Mouse (Mus musculus): ENCODE measurements around the gene Tubd1. TPM values are rescaled to one million over a fixed set of nuclear protein-coding genes. Genes with fewer than 3 reads are reported as not detected.

Tubd1 gene
- polyA plus RNA-seq, 1 experiment from 2014 or later = 8.4 TPM

GRCm38 (mm10) chr11:86604732-86605520 lies 60.1 kb downstream of the Tubd1 start:
- H3K9ac ChIP-seq (ENCODE audit: low read depth, low read length) = no peak overlapping the region
- WGBS = 61% methylated on average over 5 of the region's 5 CpGs
- no peak overlapping the region for H3K27ac ChIP-seq
- no peaks in the 10 kb centered on the region for H3K4me1 ChIP-seq (replicated peaks; ENCODE audit: insufficient read depth, low read length)
- ATAC-seq (replicated peaks; ENCODE audit: low FRiP score, low read depth) (no peak), DNase-seq (ENCODE audit: low spot score) (no peak)
- no peaks in the 10 kb centered on the region for H3K27me3 ChIP-seq (ENCODE audit: insufficient read depth, low read length)
- no peak for TF ChIP-seq CTCF (IDR thresholded peaks at IDR 0.05; ENCODE audit: low read depth)
- H3K36me3 ChIP-seq (ENCODE audit: insufficient read depth, low read length) = peaks cover 7% of the 10 kb centered on the region; the same call in 1 of the 2 replicates
- no peak overlapping the region for H3K4me2 ChIP-seq (ENCODE audit: low read length)
- no peaks in the 10 kb centered on the region for H3K9me3 ChIP-seq (replicated peaks; ENCODE audit: low read length)
- H3K4me3 ChIP-seq (replicated peaks; ENCODE audit: low read depth, low read length) = no peak overlapping the region

GRCm38 (mm10) chr11:86606621-86607339 lies 62.0 kb downstream of the Tubd1 start:
- no peaks in the 10 kb centered on the region for H3K9me3 ChIP-seq (replicated peaks; ENCODE audit: low read length)
- DNase-seq (ENCODE audit: low spot score) (no peak), ATAC-seq (replicated peaks; ENCODE audit: low FRiP score, low read depth) (no peak)
- no peak overlapping the region for H3K27ac ChIP-seq
- H3K9ac ChIP-seq (ENCODE audit: low read depth, low read length) = no peak overlapping the region
- no peaks in the 10 kb centered on the region for H3K4me1 ChIP-seq (replicated peaks; ENCODE audit: insufficient read depth, low read length)
- H3K27me3 ChIP-seq (ENCODE audit: insufficient read depth, low read length) = no peaks in the 10 kb centered on the region
- no peak for TF ChIP-seq CTCF (IDR thresholded peaks at IDR 0.05; ENCODE audit: low read depth)
- H3K4me3 ChIP-seq (replicated peaks; ENCODE audit: low read depth, low read length) = no peak overlapping the region
- H3K4me2 ChIP-seq (ENCODE audit: low read length) = no peak overlapping the region
- 84% methylated on average over 2 of the region's 2 CpGs for WGBS
- H3K36me3 ChIP-seq (ENCODE audit: insufficient read depth, low read length) = peaks cover 7% of the 10 kb centered on the region; the same call in 1 of the 2 replicates

- TF ChIP-seq CTCF (IDR thresholded peaks at IDR 0.05; ENCODE audit: low read depth) = no peak
- no peak for ATAC-seq (replicated peaks; ENCODE audit: low FRiP score, low read depth)
These were observed 63.1 kb downstream of the Tubd1 start for GRCm38 (mm10) chr11:86607808-86608350.

GRCm38 (mm10) chr11:86610239-86610638 lies 65.4 kb downstream of the Tubd1 start:
- H3K9me3 ChIP-seq (replicated peaks; ENCODE audit: low read length) = no peaks in the 10 kb centered on the region
- no peak overlapping the region for H3K9ac ChIP-seq (ENCODE audit: low read depth, low read length)
- 81% methylated on average over 3 of the region's 3 CpGs for WGBS
- no peak for DNase-seq (ENCODE audit: low spot score)
- H3K4me2 ChIP-seq (ENCODE audit: low read length) = no peak overlapping the region
- peaks cover 7% of the 10 kb centered on the region; the same call in 1 of the 2 replicates for H3K36me3 ChIP-seq (ENCODE audit: insufficient read depth, low read length)
- no peaks in the 10 kb centered on the region for H3K4me1 ChIP-seq (replicated peaks; ENCODE audit: insufficient read depth, low read length)
- no peak for ATAC-seq (replicated peaks; ENCODE audit: low FRiP score, low read depth)
- H3K27me3 ChIP-seq (ENCODE audit: insufficient read depth, low read length) = no peaks in the 10 kb centered on the region
- TF ChIP-seq CTCF (IDR thresholded peaks at IDR 0.05; ENCODE audit: low read depth) = no peak
- no peak overlapping the region for H3K27ac ChIP-seq
- H3K4me3 ChIP-seq (replicated peaks; ENCODE audit: low read depth, low read length) = no peak overlapping the region

More at GRCm38 (mm10) chr11:86607808-86608350, 63.1 kb downstream of the Tubd1 start:
- WGBS = 69% methylated on average over 2 of the region's 2 CpGs
- H3K4me1 ChIP-seq (replicated peaks; ENCODE audit: insufficient read depth, low read length) = no peaks in the 10 kb centered on the region
- no peak overlapping the region for H3K27ac ChIP-seq
- H3K9me3 ChIP-seq (replicated peaks; ENCODE audit: low read length) = no peaks in the 10 kb centered on the region
- no peak for DNase-seq (ENCODE audit: low spot score)
- H3K9ac ChIP-seq (ENCODE audit: low read depth, low read length) = no peak overlapping the region
- H3K36me3 ChIP-seq (ENCODE audit: insufficient read depth, low read length) = peaks cover 7% of the 10 kb centered on the region; the same call in 1 of the 2 replicates
- no peak overlapping the region for H3K4me3 ChIP-seq (replicated peaks; ENCODE audit: low read depth, low read length)
- no peak overlapping the region for H3K4me2 ChIP-seq (ENCODE audit: low read length)
- no peaks in the 10 kb centered on the region for H3K27me3 ChIP-seq (ENCODE audit: insufficient read depth, low read length)

GRCm38 (mm10) chr11:86611991-86612390 lies 67.2 kb downstream of the Tubd1 start:
- H3K9me3 ChIP-seq (replicated peaks; ENCODE audit: low read length) = no peaks in the 10 kb centered on the region
- no peak for TF ChIP-seq CTCF (IDR thresholded peaks at IDR 0.05; ENCODE audit: low read depth)
- WGBS = 97% methylated on average over 1 of the region's 1 CpGs
- H3K27me3 ChIP-seq (ENCODE audit: insufficient read depth, low read length) = no peaks in the 10 kb centered on the region
- no peaks in the 10 kb centered on the region for H3K36me3 ChIP-seq (ENCODE audit: insufficient read depth, low read length)
- no peak overlapping the region for H3K27ac ChIP-seq
- no peak overlapping the region for H3K4me3 ChIP-seq (replicated peaks; ENCODE audit: low read depth, low read length)
- ATAC-seq (replicated peaks; ENCODE audit: low FRiP score, low read depth) (no peak), DNase-seq (ENCODE audit: low spot score) (no peak)
- no peaks in the 10 kb centered on the region for H3K4me1 ChIP-seq (replicated peaks; ENCODE audit: insufficient read depth, low read length)
- no peak overlapping the region for H3K9ac ChIP-seq (ENCODE audit: low read depth, low read length)
- no peak overlapping the region for H3K4me2 ChIP-seq (ENCODE audit: low read length)

- H3K27me3 ChIP-seq (ENCODE audit: insufficient read depth, low read length) = no peaks in the 10 kb centered on the region
- no peak for TF ChIP-seq CTCF (IDR thresholded peaks at IDR 0.05; ENCODE audit: low read depth)
- ATAC-seq (replicated peaks; ENCODE audit: low FRiP score, low read depth) (no peak), DNase-seq (ENCODE audit: low spot score) (no peak)
- no peaks in the 10 kb centered on the region for H3K4me1 ChIP-seq (replicated peaks; ENCODE audit: insufficient read depth, low read length)
- no peaks in the 10 kb centered on the region for H3K9me3 ChIP-seq (replicated peaks; ENCODE audit: low read length)
- H3K4me2 ChIP-seq (ENCODE audit: low read length) = no peak overlapping the region
- no peaks in the 10 kb centered on the region for H3K36me3 ChIP-seq (ENCODE audit: insufficient read depth, low read length)
- H3K4me3 ChIP-seq (replicated peaks; ENCODE audit: low read depth, low read length) = no peak overlapping the region
- 55% methylated on average over 2 of the region's 2 CpGs for WGBS
- H3K27ac ChIP-seq = no peak overlapping the region
- no peak overlapping the region for H3K9ac ChIP-seq (ENCODE audit: low read depth, low read length)
These were observed 69.3 kb downstream of the Tubd1 start for GRCm38 (mm10) chr11:86614056-86614530.
